Mouse (Mus musculus): Measurements from ENCODE around the gene Brd7.
A peak's percentile ranks its signal among the peaks of the same experiment; 100 is the strongest.

The Brd7 gene

GRCm38 (mm10) chr8:88361708-88362428 lies at the start of gene Brd7:
TSS of gene Brd7 (minus strand) at chr8:88362194.
- TF ChIP-seq GATA4 (IDR thresholded peaks at IDR 0.05; ENCODE audit: insufficient replicate concordance, low read length): peak; percentile 6; the same call in 1 of the 2 replicates

GRCm38 (mm10) chr8:88411461-88411860 lies 49.5 kb upstream of the Brd7 start:
- no peak for TF ChIP-seq GATA4 (IDR thresholded peaks at IDR 0.05; ENCODE audit: insufficient replicate concordance, low read length)

GRCm38 (mm10) chr8:88409401-88409940 lies 47.5 kb upstream of the Brd7 start:
- no peak for TF ChIP-seq GATA4 (IDR thresholded peaks at IDR 0.05; ENCODE audit: insufficient replicate concordance, low read length)

GRCm38 (mm10) chr8:88407716-88408115 lies 45.7 kb upstream of the Brd7 start:
- no peak for TF ChIP-seq GATA4 (IDR thresholded peaks at IDR 0.05; ENCODE audit: insufficient replicate concordance, low read length)

GRCm38 (mm10) chr8:88398060-88398459 lies 36.1 kb upstream of the Brd7 start:
- TF ChIP-seq GATA4 (IDR thresholded peaks at IDR 0.05; ENCODE audit: insufficient replicate concordance, low read length): no peak

GRCm38 (mm10) chr8:88393298-88393697 lies 31.3 kb upstream of the Brd7 start:
- TF ChIP-seq GATA4 (IDR thresholded peaks at IDR 0.05; ENCODE audit: insufficient replicate concordance, low read length): no peak

- TF ChIP-seq GATA4 (IDR thresholded peaks at IDR 0.05; ENCODE audit: insufficient replicate concordance, low read length): no peak
Measured at GRCm38 (mm10) chr8:88390749-88391148, 28.8 kb upstream of the Brd7 start.

- no peak for TF ChIP-seq GATA4 (IDR thresholded peaks at IDR 0.05; ENCODE audit: insufficient replicate concordance, low read length)
Measured at GRCm38 (mm10) chr8:88388691-88389239, 26.8 kb upstream of the Brd7 start.

GRCm38 (mm10) chr8:88387874-88388273 lies 25.9 kb upstream of the Brd7 start:
- TF ChIP-seq GATA4 (IDR thresholded peaks at IDR 0.05; ENCODE audit: insufficient replicate concordance, low read length): no peak

- no peak for TF ChIP-seq GATA4 (IDR thresholded peaks at IDR 0.05; ENCODE audit: insufficient replicate concordance, low read length)
Measured at GRCm38 (mm10) chr8:88383164-88383556, 21.2 kb upstream of the Brd7 start.

GRCm38 (mm10) chr8:88382311-88383163 lies 20.5 kb upstream of the Brd7 start:
- no peak for TF ChIP-seq GATA4 (IDR thresholded peaks at IDR 0.05; ENCODE audit: insufficient replicate concordance, low read length)

GRCm38 (mm10) chr8:88380497-88380896 lies 18.5 kb upstream of the Brd7 start:
- TF ChIP-seq GATA4 (IDR thresholded peaks at IDR 0.05; ENCODE audit: insufficient replicate concordance, low read length): peak; percentile 19; the same call in 1 of the 2 replicates

- TF ChIP-seq GATA4 (IDR thresholded peaks at IDR 0.05; ENCODE audit: insufficient replicate concordance, low read length): no peak
Measured at GRCm38 (mm10) chr8:88376836-88377582, 15.0 kb upstream of the Brd7 start.

- no peak for TF ChIP-seq GATA4 (IDR thresholded peaks at IDR 0.05; ENCODE audit: insufficient replicate concordance, low read length)
Measured at GRCm38 (mm10) chr8:88371522-88371921, 9.5 kb upstream of the Brd7 start.

- no peak for TF ChIP-seq GATA4 (IDR thresholded peaks at IDR 0.05; ENCODE audit: insufficient replicate concordance, low read length)
Measured at GRCm38 (mm10) chr8:88369805-88370204, 7.8 kb upstream of the Brd7 start.

Measured in liver, adult (tissue).